Mouse (Mus musculus): ENCODE data around the gene Usp24.
A peak's percentile ranks its signal among the peaks of the same experiment; 100 is the strongest.

Gene Usp24

GRCm38 (mm10) chr4:106315921-106316350 is at the start of gene Usp24:
TSS of gene Usp24 (plus strand) at chr4:106316213.
- peak; percentile 85 for DNase-seq

GRCm38 (mm10) chr4:106276937-106277336 is 39.1 kb upstream of the Usp24 start:
- DNase-seq, result no peak

GRCm38 (mm10) chr4:106279177-106279576 is 36.8 kb upstream of the Usp24 start:
- DNase-seq, result no peak

- DNase-seq, result no peak
Measured at GRCm38 (mm10) chr4:106281128-106281491, 34.9 kb upstream of the Usp24 start.

GRCm38 (mm10) chr4:106281492-106282122 is 34.4 kb upstream of the Usp24 start:
- DNase-seq, result no peak

GRCm38 (mm10) chr4:106282123-106282510 is 33.9 kb upstream of the Usp24 start:
- no peak for DNase-seq

GRCm38 (mm10) chr4:106286958-106287743 is 28.9 kb upstream of the Usp24 start:
- no peak for DNase-seq

GRCm38 (mm10) chr4:106290201-106290600 is 25.8 kb upstream of the Usp24 start:
- DNase-seq, result no peak

- no peak for DNase-seq
Measured at GRCm38 (mm10) chr4:106292823-106293222, 23.2 kb upstream of the Usp24 start.

GRCm38 (mm10) chr4:106293378-106294090 is 22.5 kb upstream of the Usp24 start:
- no peak for DNase-seq

- no peak for DNase-seq
Measured at GRCm38 (mm10) chr4:106295696-106296095, 20.3 kb upstream of the Usp24 start.

GRCm38 (mm10) chr4:106296412-106297086 is 19.5 kb upstream of the Usp24 start:
- DNase-seq, result no peak

- DNase-seq, result no peak
Measured at GRCm38 (mm10) chr4:106301346-106301745, 14.7 kb upstream of the Usp24 start.

- no peak for DNase-seq
Measured at GRCm38 (mm10) chr4:106308090-106308489, 7.9 kb upstream of the Usp24 start.

- no peak for DNase-seq
Measured at GRCm38 (mm10) chr4:106312651-106313050, 3.4 kb upstream of the Usp24 start.

- DNase-seq, result peak; percentile 50
Measured at GRCm38 (mm10) chr4:106313070-106313469, 2.9 kb upstream of the Usp24 start.

- DNase-seq, result no peak
Measured at GRCm38 (mm10) chr4:106313874-106314273, 2.1 kb upstream of the Usp24 start.

GRCm38 (mm10) chr4:106314291-106314690 is 1.7 kb upstream of the Usp24 start:
- peak; percentile 38 for DNase-seq

- DNase-seq, result peak; percentile 73
Measured at GRCm38 (mm10) chr4:106316351-106317178, 552 bp downstream of the Usp24 start.

- DNase-seq, result no peak
Measured at GRCm38 (mm10) chr4:106317179-106318055, 1.4 kb downstream of the Usp24 start.

- DNase-seq, result peak; percentile 39
Measured at GRCm38 (mm10) chr4:106318208-106318607, 2.2 kb downstream of the Usp24 start.
